Mouse (Mus musculus): Measurements from ENCODE around the gene Snupn. TPM values are rescaled to one million over a fixed set of nuclear protein-coding genes. Genes with fewer than 3 reads are reported as not detected.

Gene Snupn
- polyA plus RNA-seq, 1 experiment from 2014 or later = 29.6 TPM

DNA sequence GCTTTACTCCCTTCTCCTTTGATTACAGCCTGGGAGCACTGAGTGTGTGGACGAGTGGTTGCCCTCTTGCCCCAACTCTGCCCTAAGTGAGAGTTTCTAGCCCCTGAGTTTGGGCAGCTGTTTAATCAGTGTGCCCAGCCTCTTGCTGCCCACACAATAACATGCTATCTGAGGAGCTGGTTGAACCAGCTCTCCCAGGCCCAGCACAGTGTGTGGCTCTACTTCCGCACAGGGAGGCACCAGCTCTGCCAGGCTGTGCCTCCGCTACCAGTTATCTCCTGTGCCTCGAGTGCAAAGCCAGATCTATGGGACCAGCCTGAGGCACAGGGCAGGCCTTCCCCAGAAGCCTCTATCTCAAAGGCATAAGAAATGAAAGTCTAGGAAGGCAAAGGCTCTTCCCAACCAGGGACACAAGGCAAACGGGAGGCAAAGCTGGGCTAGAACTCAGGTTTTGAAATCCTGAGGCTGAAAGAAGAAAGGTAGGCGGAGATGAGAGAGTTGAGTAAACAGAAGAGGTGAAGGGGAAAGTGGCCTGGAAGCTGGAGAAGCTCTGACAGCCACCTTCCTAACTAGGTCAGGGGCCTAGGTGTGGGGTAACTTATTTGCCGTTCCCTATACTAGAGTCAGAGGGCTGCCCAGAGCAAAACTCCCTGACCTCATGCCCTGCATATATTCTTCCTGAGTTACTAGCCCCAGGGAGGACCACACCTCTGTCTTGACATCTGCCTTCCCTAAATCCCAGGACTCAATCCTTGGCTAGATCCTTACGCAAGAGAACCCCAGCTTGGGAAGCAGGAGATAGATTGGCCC, 26.6 kb upstream of the Snupn start:
- H3K9me3 ChIP-seq (replicated peaks) = no peaks in the 10 kb centered on the region
- H3K4me1 ChIP-seq = peaks cover 49% of the 10 kb centered on the region
- no peak overlapping the region for H3K27ac ChIP-seq (replicated peaks)
- no peak overlapping the region for H3K9ac ChIP-seq (replicated peaks)
- H3K4me2 ChIP-seq = peak overlapping the region; percentile 98
- no peak for ATAC-seq (ENCODE audit: low FRiP score)
- 70% methylated on average over 8 of the region's 8 CpGs for WGBS
- H3K36me3 ChIP-seq = no peaks in the 10 kb centered on the region
- 0 out of 2 replicates have a peak, but pooled peaks cover 2% of the 10 kb centered on the region for H3K27me3 ChIP-seq (replicated peaks)
- H3K4me3 ChIP-seq (replicated peaks) = peak overlapping the region; percentile 17; the same call in 1 of the 2 replicates

DNA sequence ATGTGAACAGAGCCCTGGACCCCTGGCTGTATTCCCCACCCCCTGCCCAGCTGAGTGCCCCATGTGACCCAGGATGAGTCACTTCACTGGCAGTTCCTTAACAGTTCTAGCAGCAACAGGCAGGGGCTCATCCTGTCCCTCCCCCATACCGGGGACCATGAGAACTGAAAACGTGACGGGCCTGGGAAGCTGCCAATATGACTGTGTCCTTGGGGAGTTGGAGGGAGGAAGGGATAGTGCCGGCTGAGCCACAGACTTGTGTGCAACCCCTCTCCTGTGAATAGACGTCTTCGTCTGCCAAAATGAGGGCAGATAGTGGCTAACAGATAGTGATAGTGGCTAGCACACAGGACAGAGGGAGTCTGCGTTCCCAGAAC, 26.0 kb upstream of the Snupn start:
- H3K36me3 ChIP-seq = no peaks in the 10 kb centered on the region
- peak overlapping the region; percentile 98 for H3K4me2 ChIP-seq
- H3K27me3 ChIP-seq (replicated peaks) = peaks cover 7% of the 10 kb centered on the region; the same call in 1 of the 2 replicates
- H3K4me1 ChIP-seq = peaks cover 49% of the 10 kb centered on the region
- 18% methylated on average over 7 of the region's 7 CpGs for WGBS
- no peak overlapping the region for H3K27ac ChIP-seq (replicated peaks)
- H3K4me3 ChIP-seq (replicated peaks) = peak overlapping the region; percentile 17; the same call in 1 of the 2 replicates
- no peaks in the 10 kb centered on the region for H3K9me3 ChIP-seq (replicated peaks)
- no peak overlapping the region for H3K9ac ChIP-seq (replicated peaks)
- peak; percentile 33; the same call in 1 of the 2 replicates for ATAC-seq (ENCODE audit: low FRiP score)

DNA sequence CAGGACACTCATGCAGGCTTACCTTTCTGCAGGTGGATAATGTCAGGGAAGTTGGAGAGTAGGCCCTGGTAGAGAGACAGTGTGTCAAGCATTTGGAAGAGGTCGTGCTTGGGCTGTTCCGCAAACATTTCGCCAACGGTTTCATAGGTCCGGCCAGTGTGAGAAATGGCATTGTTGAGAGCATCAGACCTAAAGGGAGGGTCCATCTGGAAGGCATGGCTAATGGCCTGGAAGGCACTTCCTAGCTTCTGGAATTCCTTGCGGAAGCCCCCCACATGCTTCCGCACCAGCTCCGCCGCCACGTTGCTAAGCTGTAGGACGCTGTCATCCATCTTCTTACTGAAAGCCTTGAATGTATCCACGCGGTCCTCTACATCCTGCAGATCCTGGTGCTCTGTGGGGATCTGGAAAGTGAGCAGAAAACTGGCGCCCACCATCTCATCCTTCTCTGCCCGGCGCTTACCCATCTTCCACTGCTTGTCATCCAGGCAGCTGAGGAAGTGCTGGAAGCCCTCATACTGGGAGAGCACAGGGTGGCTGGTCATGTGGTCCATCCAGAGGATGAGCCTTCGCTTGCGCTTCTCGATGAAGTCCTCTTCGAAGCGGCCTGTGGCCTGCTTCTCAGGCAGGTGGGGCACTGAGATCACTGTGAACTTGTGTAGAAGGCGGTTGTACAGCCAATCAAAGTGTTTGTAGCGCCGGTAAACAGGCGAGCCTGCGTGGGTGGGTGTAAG, 25.2 kb upstream of the Snupn start:
- Histone ChIP-seq H3K9ac (replicated peaks) (no peak overlapping the region), H3K27me3 (replicated peaks) (peaks cover 7% of the 10 kb centered on the region; the same call in 1 of the 2 replicates), H3K9me3 (replicated peaks) (no peaks in the 10 kb centered on the region), H3K4me1 (peaks cover 49% of the 10 kb centered on the region), H3K4me3 (replicated peaks) (peak overlapping the region; percentile 17; the same call in 1 of the 2 replicates), H3K27ac (replicated peaks) (no peak overlapping the region), H3K36me3 (no peaks in the 10 kb centered on the region), H3K4me2 (peak overlapping the region; percentile 98)
- no peak for ATAC-seq (ENCODE audit: low FRiP score)
- WGBS = 84% methylated on average over 26 of the region's 26 CpGs

DNA sequence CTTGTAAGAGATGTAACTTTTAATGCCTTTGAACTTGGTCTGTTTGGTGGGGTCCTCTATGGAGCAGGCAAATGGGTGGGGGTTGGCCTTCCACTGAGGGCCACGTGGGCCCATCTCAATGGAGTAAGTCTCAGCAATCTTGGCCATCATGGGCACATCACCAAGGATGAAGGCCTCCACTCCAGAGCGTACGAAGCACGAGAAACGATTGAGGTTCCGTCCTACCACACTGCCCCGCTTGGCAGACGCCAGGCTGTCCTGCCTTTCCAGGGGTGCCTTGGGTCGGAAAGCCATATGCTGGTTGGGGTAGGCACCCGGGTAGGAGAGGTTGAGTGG, 24.7 kb upstream of the Snupn start:
- peaks cover 7% of the 10 kb centered on the region; the same call in 1 of the 2 replicates for H3K27me3 ChIP-seq (replicated peaks)
- H3K9ac ChIP-seq (replicated peaks) = no peak overlapping the region
- peak overlapping the region; percentile 98; the same call in 1 of the 2 replicates for H3K4me2 ChIP-seq
- no peaks in the 10 kb centered on the region for H3K36me3 ChIP-seq
- no peak for ATAC-seq (ENCODE audit: low FRiP score)
- no peak overlapping the region for H3K4me3 ChIP-seq (replicated peaks)
- peaks cover 49% of the 10 kb centered on the region for H3K4me1 ChIP-seq
- no peak overlapping the region for H3K27ac ChIP-seq (replicated peaks)
- 98% methylated on average over 10 of the region's 10 CpGs for whole genome bisulfite sequencing
- no peaks in the 10 kb centered on the region for H3K9me3 ChIP-seq (replicated peaks)

DNA sequence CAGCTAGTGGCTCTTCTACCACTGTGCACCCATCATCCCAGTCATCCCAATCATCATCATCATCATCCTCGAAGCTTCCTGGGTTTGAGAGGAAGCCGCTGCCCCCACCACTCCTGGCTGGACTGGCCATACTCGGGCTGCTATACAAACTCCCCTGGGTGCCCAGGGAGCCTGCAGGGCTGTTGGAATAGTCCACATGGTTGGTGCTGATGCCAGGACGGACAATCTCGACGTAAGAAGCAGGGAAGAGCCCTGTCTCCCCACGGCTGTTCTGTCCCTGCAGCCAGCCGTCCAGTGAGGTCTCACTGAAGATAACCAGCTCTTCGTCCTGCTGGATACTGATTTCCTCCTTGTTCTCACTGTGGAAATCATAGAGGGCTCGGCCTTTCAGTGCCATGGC, 24.3 kb upstream of the Snupn start:
- H3K9me3 ChIP-seq (replicated peaks) = no peaks in the 10 kb centered on the region
- H3K4me1 ChIP-seq = peaks cover 49% of the 10 kb centered on the region
- no peak overlapping the region for H3K27ac ChIP-seq (replicated peaks)
- 85% methylated on average over 10 of the region's 10 CpGs for WGBS
- H3K4me2 ChIP-seq = peak overlapping the region; percentile 98
- H3K36me3 ChIP-seq = no peaks in the 10 kb centered on the region
- H3K27me3 ChIP-seq (replicated peaks) = peaks cover 7% of the 10 kb centered on the region; the same call in 1 of the 2 replicates
- ATAC-seq (ENCODE audit: low FRiP score) = no peak
- H3K4me3 ChIP-seq (replicated peaks) = peak overlapping the region; percentile 62; the same call in 1 of the 2 replicates
- 0 out of 2 replicates have a peak overlapping the region, but pooled peaks have one; percentile 55 for H3K9ac ChIP-seq (replicated peaks)

DNA sequence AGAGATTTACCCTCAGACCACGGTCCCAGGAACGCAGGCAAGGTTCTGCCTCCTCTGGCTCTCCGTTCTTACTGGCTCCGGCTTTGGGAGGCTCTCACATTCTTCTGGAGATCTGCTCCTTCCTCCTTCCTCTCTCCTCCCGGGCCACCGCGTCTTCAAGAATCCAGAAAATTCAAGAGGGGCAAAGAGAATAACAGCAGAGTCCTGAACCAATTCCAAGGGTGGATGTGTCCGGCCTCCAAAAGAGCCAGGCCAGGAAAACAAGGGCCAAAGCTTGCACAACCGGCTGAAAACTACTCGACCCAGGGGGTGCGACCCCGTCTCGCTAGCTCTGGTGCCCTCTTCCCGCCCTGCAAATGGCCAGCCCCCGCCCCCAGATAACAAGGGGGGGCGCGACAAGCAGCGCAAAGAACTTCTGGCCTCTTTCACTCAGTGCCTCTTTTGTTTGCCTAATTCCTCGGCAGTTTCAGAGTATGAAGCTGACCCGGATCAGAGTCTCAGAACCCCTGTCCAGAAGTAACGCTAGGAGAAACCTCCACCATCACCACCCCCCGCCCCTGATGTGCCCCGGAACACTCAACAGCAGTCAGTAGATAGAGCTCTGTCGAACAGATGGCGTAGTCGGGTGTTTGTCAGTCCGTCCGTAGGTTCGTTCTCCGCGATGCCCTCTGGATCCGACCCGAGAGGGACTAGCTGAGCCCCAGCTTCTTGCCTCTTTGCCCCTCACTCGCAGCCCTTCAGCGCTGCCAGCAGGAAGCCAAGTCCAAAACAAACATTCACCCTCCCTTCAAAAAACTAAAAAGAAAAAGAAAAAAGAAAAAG, 23.3 kb upstream of the Snupn start:
- H3K4me1 ChIP-seq = peaks cover 49% of the 10 kb centered on the region
- H3K27ac ChIP-seq (replicated peaks) = peak overlapping the region; percentile 87
- H3K9me3 ChIP-seq (replicated peaks) = no peaks in the 10 kb centered on the region
- peak overlapping the region; percentile 98 for H3K4me2 ChIP-seq
- WGBS = under 1% methylated on average over 35 of the region's 35 CpGs
- ATAC-seq (ENCODE audit: low FRiP score) = peak; percentile 49; the same call in 1 of the 2 replicates
- H3K27me3 ChIP-seq (replicated peaks) = peaks cover 7% of the 10 kb centered on the region; the same call in 1 of the 2 replicates
- peak overlapping the region; percentile 55 for H3K9ac ChIP-seq (replicated peaks)
- no peaks in the 10 kb centered on the region for H3K36me3 ChIP-seq
- peak overlapping the region; percentile 62 for H3K4me3 ChIP-seq (replicated peaks)

DNA sequence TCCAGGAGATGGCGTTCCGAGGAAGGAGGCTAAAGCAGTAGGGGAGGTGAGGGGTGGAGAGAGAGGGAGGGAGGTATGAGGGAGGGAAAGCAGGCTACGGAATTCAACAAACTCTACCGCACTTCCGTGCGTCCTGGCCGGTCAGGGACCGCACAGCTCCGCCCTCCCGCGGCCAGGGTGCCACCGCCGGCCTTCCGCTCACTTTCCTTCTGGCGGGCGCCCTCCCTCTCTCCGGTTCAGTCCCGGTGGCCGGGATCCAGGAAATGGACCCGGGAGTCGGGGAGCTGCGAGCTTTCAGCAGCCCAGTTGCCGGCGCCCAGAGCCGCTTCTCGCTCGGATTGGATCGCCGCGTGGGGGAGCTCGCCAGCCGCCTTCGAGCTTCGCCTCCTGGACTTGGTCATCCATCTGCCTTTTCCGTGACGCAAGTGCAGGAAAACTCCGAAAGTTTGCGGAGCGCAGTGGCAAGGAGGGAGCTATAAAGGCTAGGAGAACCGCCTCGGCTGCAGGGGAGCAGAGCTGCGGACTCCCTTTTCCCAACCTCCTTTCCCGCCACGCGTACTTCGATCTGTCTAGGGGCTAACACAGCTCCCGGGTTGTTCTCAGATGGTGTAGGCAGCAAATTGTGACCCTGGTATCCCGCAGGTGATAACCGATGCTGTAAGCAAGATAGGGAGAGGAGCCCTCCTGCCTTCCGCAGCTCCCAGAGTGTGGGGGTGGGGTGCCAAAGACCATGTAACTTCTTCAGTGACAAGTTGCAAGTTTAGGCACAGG, 22.5 kb upstream of the Snupn start, which contains the start of gene Snx33:
Gene Snx33 (minus strand): TSS at position 331 of the 771 bp plus-strand sequence.
- peak; percentile 78 for ATAC-seq (ENCODE audit: low FRiP score)
- Histone ChIP-seq H3K4me1 (peaks cover 49% of the 10 kb centered on the region), H3K4me3 (replicated peaks) (peak within 1 kb of the TSS; percentile 62), H3K27ac (replicated peaks) (peak within 1 kb of the TSS; percentile 87), H3K9me3 (replicated peaks) (no peaks in the 10 kb centered on the region), H3K36me3 (no peaks in the 10 kb centered on the region), H3K9ac (replicated peaks) (peak within 1 kb of the TSS; percentile 55), H3K27me3 (replicated peaks) (peaks cover 7% of the 10 kb centered on the region; the same call in 1 of the 2 replicates), H3K4me2 (peak within 1 kb of the TSS; percentile 98)
- under 1% methylated on average over 48 of the region's 50 CpGs for WGBS

DNA sequence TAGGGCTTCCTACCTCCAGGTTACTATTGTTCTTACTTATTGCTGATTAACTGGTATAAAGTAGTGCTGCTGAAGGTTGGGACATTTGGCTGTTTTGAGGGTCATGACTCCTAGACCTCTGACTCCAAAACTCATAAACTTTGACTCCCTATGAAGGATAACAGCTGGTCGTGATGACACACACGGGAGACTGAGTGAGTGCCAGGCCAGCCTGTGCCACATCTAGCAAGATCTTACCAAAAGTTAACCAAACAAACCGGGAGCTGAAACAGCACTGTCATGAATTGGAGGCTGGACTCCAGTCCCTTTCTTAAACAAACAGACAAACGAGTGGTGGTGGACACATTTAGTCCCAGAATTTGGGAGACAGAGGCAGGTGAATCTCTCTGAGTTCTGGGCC, 21.2 kb upstream of the Snupn start:
- peaks cover 7% of the 10 kb centered on the region; the same call in 1 of the 2 replicates for H3K27me3 ChIP-seq (replicated peaks)
- ATAC-seq (ENCODE audit: low FRiP score) = no peak
- no peak overlapping the region for H3K9ac ChIP-seq (replicated peaks)
- no peaks in the 10 kb centered on the region for H3K9me3 ChIP-seq (replicated peaks)
- H3K36me3 ChIP-seq = no peaks in the 10 kb centered on the region
- WGBS = 68% methylated on average over 4 of the region's 4 CpGs
- no peak overlapping the region for H3K4me2 ChIP-seq
- H3K4me3 ChIP-seq (replicated peaks) = no peak overlapping the region
- H3K27ac ChIP-seq (replicated peaks) = no peak overlapping the region
- H3K4me1 ChIP-seq = peaks cover 41% of the 10 kb centered on the region

DNA sequence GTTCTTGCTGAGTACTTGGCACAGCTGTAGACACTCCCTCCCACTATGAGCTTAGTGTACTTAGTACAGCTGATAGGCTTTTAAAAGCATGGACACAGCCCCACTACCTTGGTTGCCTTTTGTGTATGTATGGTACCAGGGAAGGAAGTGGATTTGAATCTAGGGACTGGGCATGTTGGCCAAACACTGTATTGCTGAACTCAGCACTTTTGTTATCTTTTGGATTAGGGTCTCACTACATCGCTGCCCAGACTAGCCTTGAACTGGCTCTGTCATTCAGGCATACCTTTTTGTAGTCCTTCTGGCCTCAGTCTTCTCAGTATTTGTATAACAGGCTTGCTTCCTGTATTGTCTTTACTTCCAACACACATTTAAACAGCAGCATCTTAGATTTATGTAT, 20.1 kb upstream of the Snupn start:
- H3K27ac ChIP-seq (replicated peaks) = no peak overlapping the region
- no peaks in the 10 kb centered on the region for H3K9me3 ChIP-seq (replicated peaks)
- WGBS = 82% methylated on average over 1 of the region's 1 CpGs
- H3K4me2 ChIP-seq = no peak overlapping the region
- H3K4me3 ChIP-seq (replicated peaks) = no peak overlapping the region
- H3K4me1 ChIP-seq = peaks cover 30% of the 10 kb centered on the region
- ATAC-seq (ENCODE audit: low FRiP score) = no peak
- H3K9ac ChIP-seq (replicated peaks) = no peak overlapping the region
- H3K27me3 ChIP-seq (replicated peaks) = peaks cover 7% of the 10 kb centered on the region; the same call in 1 of the 2 replicates
- H3K36me3 ChIP-seq = no peaks in the 10 kb centered on the region

DNA sequence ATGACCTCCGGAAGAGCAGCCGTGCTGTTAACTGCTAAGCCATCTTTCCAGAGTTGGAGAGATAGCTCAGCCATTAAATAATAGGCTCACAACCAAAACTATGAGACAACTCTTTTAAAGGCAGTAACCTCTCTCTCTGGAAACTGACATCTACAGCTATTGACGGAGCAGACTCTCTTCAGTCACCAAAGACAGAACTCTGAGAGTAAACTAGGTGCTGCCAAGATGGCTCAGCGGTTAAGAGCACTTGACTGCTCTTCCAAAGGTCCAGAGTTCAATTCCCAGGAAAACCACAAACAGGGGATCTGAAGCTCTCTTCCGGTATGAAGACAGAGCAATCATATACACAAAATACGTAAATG, 13.8 kb upstream of the Snupn start:
- H3K9me3 ChIP-seq (replicated peaks) = no peaks in the 10 kb centered on the region
- peak overlapping the region; percentile 85 for H3K4me2 ChIP-seq
- H3K4me3 ChIP-seq (replicated peaks) = peak overlapping the region; percentile 94
- peak overlapping the region; percentile 63 for H3K27ac ChIP-seq (replicated peaks)
- no peaks in the 10 kb centered on the region for H3K27me3 ChIP-seq (replicated peaks)
- no peaks in the 10 kb centered on the region for H3K36me3 ChIP-seq
- peak overlapping the region; percentile 29; the same call in 1 of the 2 replicates for H3K9ac ChIP-seq (replicated peaks)
- no peak for ATAC-seq (ENCODE audit: low FRiP score)
- WGBS = 22% methylated on average over 6 of the region's 6 CpGs
- H3K4me1 ChIP-seq = peaks cover 27% of the 10 kb centered on the region
